Mouse (Mus musculus) retina, adult 2 months (tissue): Measurements from ENCODE around the gene Srpk3.

Experiments used
- DNase-seq: peaks from one replicate; pipeline ENCODE4 v3.0.0-alpha.2; 2012; ENCODE audit warnings: low read depth, low spot score

The Srpk3 gene

GRCm38 (mm10) chrX:73798502-73798901, 24.3 kb downstream of the Srpk3 start:
- peak; percentile 29 for DNase-seq

- no peak for DNase-seq
These were observed 31.6 kb downstream of the Srpk3 start for GRCm38 (mm10) chrX:73805814-73806213.

GRCm38 (mm10) chrX:73815072-73815471, 40.9 kb downstream of the Srpk3 start:
- no peak for DNase-seq

- no peak for DNase-seq
These were observed 42.5 kb downstream of the Srpk3 start for GRCm38 (mm10) chrX:73816596-73817314.

GRCm38 (mm10) chrX:73823747-73824146, 49.5 kb downstream of the Srpk3 start:
- no peak for DNase-seq

GRCm38 (mm10) chrX:73824185-73825151, 50.3 kb downstream of the Srpk3 start, which contains the start of gene Pdzd4:
Gene Pdzd4, minus strand, starts transcription at chrX:73824969.
- DNase-seq: peak; percentile 50
